Mouse (Mus musculus): ENCODE measurements at regions not wholly inside any gene's neighbourhood (a gene's known extent, or its start where the extent isn't known, plus 50 kb on each side); places are given as distances from the start of the nearest gene placed in this dataset.

GRCm38 (mm10) chr5:120313984-120314383 lies 117.5 kb upstream of the Lhx5 start:
- no peak for DNase-seq
- intact Hi-C loops (cut with DNase I), result no loop called here

- intact Hi-C loops (cut with DNase I), result no loop called here
- no peak for DNase-seq
Observed at GRCm38 (mm10) chr5:120315116-120315515, 116.4 kb upstream of the Lhx5 start.

DNA sequence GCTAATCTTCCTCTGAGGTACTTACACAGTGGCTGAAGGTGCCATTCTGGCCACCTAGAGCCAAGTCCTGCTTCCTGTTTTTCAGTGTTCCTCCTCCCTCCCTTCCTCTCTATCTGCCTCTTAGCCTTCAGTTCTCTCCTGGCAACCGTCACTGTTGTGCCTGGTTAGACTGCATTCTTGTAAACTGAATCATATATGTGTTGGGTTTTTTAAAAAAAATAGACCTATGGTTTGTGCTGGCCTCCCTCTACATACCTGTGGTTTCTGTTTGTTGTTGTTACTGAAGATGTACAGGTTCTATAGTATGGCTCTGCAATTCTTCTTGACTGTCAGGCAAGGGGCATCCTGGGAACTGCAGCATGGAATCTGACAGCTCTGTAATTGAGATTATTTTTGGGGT lies 112.5 kb upstream of the Lhx5 start:
- intact Hi-C loops (cut with DNase I), result no loop called here
- DNase-seq, result no peak

- no peak for DNase-seq
- intact Hi-C loops (cut with DNase I), result no loop called here
Observed at GRCm38 (mm10) chr5:120322031-120322731, 109.3 kb upstream of the Lhx5 start.

DNA sequence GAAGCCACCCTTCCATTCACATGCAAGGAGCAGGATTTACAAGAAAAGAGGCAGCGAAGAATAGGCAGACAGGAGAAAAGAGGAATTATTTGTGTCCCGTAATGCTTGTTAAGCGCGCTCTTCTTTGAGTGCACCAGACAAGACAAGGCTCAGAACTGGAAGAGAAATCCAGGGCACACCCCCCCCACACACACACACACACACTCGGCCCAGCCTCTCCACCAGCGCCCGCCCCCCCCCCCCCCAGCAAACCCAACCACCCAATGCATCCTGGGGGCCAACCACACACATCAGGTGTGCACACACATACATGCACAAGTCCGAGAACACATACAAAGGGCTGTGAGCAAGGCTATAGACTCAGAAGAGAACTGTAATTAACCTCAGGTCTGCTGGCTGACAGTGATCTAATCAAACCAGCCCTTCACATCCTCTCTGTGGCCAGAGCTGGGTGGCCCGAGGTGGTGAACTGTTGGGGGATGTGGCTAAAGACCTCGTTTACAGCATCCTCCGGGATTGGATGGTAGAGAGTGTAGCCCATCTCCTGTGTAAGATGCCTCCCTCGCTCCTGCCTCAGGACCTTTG lies 108.7 kb upstream of the Lhx5 start:
- intact Hi-C loops (cut with DNase I), result no loop called here
- DNase-seq, result no peak

- intact Hi-C loops (cut with DNase I), result no loop called here
- DNase-seq, result no peak
Observed at GRCm38 (mm10) chr5:120324111-120324510, 107.4 kb upstream of the Lhx5 start.

GRCm38 (mm10) chr5:120325386-120325910 lies 106.1 kb upstream of the Lhx5 start:
- intact Hi-C loops (cut with DNase I), result no loop called here
- no peak for DNase-seq

- intact Hi-C loops (cut with DNase I), result no loop called here
- DNase-seq, result peak; percentile 19 to 21
Observed at GRCm38 (mm10) chr5:120332030-120332429, 99.5 kb upstream of the Lhx5 start.

DNA sequence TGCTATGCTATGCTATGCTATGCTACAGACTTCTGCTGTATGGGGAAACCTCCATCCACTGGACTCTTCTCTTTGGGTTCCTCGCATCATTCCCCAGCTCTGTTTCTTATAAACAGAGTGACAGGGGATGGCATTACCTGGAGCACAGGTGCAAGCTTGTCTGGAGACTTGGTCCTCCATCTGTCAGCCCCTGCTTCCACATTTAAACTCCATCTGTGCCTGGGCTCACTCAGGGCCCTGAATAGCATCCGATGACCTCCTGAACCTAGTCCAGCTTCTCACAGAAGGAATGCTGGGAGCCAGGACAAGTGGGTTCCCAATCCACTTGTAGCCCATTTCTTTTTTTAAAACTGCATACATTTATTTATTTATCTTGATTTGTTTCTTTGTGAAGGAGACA lies 92.3 kb upstream of the Lhx5 start:
- DNase-seq, result no peak
- intact Hi-C loops (cut with DNase I), result no loop called here

DNA sequence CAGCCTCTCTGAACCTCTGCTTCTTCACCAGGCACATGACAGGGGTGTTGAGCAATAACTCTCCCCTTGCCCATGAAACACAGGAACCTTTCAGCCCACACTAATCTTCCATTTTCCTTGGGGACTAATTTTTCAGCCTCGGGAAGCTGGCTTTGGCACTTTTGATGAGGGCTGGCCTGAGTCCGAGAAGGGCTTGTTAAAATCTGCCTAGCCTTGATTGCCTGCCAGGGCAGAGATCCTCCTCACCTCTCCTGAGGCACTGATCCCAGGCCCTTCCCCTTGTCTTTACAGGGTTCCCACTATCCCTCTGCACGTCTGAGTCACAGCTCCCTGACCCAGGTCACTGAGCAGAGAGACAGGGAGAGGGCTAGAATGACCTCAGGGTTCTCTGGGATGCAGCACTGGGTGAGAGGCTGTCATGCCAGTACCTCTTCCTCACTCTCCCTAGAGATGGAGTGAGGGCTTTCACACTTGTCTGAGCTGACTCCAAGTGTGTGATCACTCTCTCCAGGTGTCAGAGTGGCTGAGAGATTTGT lies 90.7 kb upstream of the Lhx5 start:
- intact Hi-C loops (cut with DNase I), result no loop called here

GRCm38 (mm10) chr5:120350461-120350860 lies 81.0 kb upstream of the Lhx5 start:
- DNase-seq, result no peak
- intact Hi-C loops (cut with DNase I), result no loop called here

More for the DNA sequence above, 90.7 kb upstream of the Lhx5 start:
- DNase-seq, result no peak

- DNase-seq, result no peak
- intact Hi-C loops (cut with DNase I), result no loop called here
Observed at GRCm38 (mm10) chr5:120351827-120352226, 79.7 kb upstream of the Lhx5 start.

GRCm38 (mm10) chr5:120353657-120354056 lies 77.8 kb upstream of the Lhx5 start:
- intact Hi-C loops (cut with DNase I), result no loop called here
- DNase-seq, result no peak

DNA sequence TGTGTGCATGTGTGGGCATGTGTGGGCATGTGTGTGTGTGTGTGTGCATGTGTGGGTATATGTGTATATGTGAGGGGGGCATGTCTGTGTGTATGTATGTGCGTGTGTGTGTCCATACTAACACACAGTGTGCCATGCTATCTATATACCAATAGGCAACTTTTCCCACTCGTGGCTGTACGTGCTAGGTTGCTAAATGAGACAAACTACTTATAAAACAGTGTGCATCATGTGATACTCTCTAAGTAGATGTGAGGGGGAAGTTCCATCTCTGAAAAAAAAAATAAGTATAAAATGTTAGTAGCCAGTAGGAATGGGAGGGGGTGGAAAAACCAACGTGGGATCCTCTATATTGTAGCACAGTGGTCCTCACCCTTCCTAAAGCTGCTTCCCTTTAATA lies 74.5 kb upstream of the Lhx5 start:
- intact Hi-C loops (cut with DNase I), result no loop called here

DNA sequence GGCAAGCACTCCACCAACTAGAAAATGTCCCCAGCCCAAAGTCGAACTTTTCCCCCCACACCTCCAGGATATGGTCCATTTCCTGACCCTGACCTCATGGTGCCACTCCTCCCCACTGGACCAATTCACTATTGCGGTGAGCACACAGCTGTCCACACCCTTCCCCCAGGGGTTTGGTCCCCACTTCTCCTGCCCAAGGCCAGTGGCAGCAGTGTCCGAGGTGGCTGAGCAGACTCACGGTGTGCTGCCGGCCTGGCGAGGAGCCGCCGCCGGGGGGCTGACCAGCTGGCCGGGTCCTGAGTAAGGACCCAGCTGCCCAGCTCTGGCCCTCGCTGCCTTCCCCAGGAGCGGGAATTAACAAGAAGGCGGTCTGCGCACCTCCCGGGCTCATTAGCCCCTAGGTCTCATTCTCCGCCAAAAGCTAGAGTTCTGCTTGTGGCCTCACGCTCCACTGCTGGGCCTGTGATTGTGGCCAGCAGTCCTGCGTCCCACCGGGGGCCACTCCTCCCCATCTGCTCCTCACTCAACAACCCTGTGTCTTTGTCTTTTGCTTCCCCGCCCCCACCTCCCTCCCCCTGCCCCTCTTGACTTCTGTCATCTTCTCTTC lies 73.3 kb upstream of the Lhx5 start:
- intact Hi-C loops (cut with DNase I), result no loop called here
- no peak for DNase-seq

More for the DNA sequence above, 74.5 kb upstream of the Lhx5 start:
- DNase-seq, result no peak

- no peak for DNase-seq
- intact Hi-C loops (cut with DNase I), result no loop called here
Observed at GRCm38 (mm10) chr5:120365950-120366467, 65.5 kb upstream of the Lhx5 start.

DNA sequence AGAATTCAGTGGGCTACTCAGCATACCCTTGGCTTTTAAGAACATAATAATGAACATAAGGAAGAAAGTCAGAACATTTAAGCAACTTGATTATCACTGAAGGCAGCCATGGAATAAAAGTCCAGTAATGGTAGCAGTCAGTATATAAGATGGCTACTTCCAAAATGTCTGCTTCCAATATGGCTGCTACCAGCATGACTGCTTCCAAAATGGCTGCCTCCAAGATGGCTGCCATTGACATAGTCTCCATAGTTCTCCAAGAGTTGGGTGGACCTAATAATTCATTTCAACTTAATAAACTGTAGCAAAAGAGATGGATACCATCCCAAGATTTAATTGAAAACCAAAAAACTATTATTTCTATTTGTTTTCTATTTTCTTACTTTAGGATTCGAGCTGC lies 62.7 kb upstream of the Lhx5 start:
- intact Hi-C loops (cut with DNase I), result no loop called here
- DNase-seq, result no peak

DNA sequence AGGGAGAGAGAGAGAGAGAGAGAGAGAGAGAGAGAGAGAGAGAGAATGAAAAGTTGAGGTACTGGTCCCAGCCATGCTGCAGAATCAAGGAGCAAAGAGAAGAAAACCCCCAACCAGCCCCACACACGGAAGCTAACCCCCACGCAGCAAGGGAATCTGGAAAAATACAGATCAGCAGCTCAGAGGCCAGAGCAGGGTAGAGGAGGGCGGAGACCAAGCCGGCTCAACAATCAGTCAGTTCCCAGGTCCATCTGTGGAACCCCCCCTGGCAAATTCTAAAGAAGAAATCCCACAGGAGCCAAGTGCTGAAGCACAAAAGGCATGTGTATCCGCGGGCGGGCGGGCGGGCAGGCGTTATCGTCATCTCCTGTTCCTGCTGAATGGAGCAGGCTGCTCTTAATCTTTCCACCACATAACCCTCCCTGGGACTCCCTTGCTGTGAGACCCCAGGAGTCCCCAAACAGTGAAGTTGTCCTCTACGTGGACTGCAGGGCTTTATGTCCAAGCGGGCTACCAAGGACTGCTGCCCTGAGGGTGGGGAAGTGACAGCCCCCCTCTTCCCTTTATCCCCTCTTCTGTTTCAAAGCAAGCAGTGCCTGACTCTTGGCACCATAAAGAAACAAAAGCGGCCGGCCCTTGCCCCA lies 60.2 kb upstream of the Lhx5 start:
- intact Hi-C loops (cut with DNase I), result no loop called here

GRCm38 (mm10) chr5:120373426-120373825 lies 58.1 kb upstream of the Lhx5 start:
- DNase-seq, result no peak
- intact Hi-C loops (cut with DNase I), result no loop called here

More for the DNA sequence above, 60.2 kb upstream of the Lhx5 start:
- no peak for DNase-seq
